Mouse (Mus musculus): Measurements from ENCODE around the gene Maneal.

The Maneal gene

DNA sequence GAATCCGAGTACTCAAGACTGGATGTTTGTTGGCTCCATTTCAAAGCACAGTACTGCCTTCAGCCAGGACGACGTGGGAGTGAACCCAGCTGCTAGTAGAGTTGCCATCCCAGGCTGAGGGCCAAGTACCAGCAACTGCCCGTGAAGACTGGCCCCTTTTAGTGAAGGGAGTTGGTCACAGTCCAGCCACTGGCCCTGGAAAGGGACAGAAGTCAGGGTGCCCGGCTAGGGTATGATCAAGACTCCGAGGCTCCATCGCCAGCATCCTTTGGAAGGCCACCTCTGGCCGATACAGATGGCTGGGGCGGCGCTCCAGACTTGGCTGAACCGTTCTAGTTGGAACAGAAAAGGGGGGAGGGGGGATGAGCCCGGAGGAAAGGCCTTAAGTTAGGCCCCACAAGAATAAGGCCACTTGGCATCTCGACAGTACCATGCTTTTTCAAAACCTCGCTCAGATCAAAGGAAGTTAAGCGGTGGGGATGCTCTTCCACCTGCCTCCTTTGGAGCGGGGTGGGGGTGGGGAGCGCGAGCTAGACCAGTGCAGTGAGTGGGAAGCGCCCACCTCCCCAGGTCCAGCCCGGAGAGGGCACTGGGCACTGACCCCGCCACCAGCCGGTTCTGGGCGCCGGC lies 12.2 kb downstream of the Maneal start:
- no peak for DNase-seq (ENCODE audit: low read depth, low spot score)

DNA sequence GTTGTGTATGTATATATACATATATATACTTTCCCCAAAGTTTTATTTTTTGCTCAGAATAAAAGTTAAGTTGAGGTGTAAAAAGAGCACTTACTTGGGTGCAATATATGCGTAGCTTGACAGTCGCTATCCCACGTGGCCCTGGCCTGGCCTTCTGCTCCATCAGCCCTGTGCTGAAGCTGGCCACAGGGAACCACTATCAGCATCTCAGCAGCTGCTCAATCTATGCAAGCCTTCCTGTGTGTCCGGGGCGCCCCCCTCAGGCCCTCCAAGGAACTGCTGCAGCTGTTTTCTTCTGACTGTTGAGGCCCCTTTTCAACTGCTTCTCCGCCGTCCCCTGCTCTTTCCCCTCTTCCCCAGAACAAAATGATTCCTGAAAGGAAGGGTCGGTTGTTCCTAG lies 14.4 kb downstream of the Maneal start:
- DNase-seq (ENCODE audit: low read depth, low spot score), result peak; percentile 70

DNA sequence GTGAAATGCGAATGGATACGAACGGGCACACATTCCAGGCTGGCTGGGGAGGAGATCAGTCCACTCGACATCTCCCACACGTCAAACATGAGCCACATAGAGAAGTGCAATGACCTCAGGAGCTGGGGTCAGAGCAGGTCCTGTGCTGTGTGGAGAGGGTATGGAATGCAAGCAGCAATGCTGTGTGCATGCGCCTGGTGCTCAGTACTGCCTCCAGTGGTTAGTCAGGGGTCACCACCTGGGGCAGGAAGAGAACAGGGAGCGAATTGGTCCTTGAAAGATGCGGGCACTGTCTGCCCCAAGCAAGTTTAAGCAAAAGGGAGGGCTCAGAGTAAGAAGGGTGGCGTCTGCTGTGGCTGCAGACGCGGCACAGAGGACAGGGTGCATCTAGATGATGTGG lies 18.5 kb downstream of the Maneal start:
- no peak for DNase-seq (ENCODE audit: low read depth, low spot score)

DNA sequence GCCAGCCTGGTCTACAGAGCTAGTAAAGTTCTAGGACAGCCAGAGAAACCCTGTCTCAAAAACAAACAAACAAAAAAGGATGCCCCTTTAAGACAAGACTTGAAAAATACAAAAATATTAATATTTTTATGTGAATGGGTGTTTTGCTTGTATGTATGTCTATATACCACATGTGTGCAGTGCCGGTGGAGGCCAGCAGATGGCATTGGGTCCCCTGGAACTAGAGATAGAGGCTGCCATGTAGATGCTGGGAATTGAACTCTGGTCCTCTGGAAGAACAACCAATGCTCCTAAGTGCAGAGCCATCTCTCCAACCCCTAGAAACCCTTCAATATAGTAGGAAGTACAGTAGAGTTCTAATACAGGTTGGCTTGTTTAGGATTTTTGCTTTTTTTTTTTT lies 21.0 kb downstream of the Maneal start:
- DNase-seq (ENCODE audit: low read depth, low spot score), result no peak

DNA sequence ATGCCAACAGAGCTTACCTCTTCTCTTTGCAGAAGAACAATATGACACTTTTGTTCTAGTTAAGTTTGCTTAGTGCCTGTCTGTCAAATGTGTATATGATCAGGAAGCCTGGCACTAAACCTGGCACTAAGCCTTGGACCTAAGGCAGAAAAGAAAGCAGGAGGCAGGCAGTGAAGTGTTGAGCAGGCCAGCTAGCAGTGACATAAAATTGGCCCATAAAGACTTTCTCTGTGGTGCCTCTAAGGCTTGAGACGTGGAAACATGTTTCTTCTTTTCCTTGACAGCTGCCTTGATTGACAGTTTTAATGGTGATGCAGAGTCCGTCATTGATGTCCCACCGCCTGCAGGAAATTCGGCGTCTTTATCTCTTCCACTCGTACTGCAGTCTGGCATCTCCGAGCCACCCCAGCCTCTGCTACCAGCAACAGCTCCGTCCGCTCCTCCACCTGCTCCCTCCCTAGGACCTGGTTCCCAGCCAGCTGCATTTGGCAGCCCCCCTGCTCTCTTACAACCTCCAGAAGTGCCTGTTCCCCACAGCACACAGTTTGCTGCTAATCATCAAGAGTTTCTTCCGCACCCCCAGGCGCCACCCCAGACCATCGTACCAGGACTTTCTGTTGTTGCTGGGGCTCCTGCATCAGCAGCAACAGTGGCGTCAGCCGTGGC lies 23.8 kb downstream of the Maneal start:
- no peak for DNase-seq (ENCODE audit: low read depth, low spot score)

DNA sequence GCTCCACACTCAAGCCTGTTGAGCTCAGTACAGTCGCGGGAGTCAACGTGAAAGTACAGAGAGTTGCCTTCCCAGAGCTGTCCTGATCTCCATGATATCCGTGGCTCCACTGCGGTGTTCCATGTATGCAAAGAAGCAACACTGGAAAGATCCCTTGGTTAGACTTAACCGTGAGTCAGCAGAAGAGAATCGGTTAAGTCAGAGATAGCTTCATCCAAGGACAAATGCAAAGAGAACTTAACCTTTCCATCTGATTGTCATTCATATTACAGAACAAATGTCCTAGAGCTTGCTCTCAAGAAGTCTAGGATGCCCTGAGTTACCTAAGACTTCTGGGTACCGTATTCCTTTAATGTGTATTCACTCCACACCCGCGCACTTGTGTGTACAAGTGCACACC lies 29.2 kb downstream of the Maneal start:
- DNase-seq (ENCODE audit: low read depth, low spot score), result no peak

DNA sequence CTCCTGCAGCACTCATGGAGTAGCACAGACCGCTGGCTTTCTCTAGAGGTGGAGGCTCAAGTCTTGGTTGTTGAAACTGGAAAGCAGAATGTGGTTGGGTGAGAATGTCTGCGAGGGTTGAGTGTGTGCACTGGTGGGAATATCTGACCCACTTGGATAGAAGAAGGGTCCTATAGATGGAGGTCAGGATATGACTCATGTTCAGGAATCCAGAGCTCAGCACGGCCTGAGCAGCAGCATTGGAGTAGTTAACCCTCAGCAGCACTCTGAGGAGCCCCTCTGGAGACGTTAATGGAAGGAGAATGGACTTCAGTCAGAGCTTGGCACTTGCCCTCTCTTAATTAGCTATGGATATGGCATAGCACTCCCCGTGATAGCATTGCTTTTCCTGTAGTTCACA lies 32.3 kb downstream of the Maneal start:
- DNase-seq (ENCODE audit: low read depth, low spot score), result no peak

DNA sequence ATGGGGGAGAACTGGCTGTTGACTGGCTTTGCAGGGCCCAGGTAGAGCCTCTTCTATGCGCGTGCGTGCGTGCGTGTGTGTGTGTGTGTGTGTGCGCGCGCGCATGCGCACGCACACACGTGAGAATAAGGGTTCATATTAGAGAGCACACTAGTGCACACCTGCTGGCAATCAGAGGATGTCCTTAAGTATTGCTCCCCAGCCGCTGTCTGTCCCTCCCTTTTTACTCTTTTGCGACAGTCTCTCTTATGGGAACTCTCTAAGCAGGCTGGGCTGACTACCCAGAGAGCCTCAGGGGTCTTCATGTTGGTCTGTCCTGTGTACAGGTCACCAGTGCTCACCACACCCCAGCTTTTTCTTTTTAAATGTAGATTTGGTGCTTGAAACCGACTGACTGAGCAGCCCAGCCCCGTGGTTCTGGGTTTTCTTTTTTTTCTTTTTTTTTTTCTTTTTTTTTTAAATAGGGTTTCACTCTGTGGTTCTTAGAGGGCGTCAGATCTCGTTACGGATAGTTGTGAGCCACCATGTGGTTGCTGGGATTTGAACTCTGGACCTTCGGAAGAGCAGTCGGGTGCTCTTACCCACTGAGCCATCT lies 36.5 kb downstream of the Maneal start:
- no peak for DNase-seq (ENCODE audit: low read depth, low spot score)

DNA sequence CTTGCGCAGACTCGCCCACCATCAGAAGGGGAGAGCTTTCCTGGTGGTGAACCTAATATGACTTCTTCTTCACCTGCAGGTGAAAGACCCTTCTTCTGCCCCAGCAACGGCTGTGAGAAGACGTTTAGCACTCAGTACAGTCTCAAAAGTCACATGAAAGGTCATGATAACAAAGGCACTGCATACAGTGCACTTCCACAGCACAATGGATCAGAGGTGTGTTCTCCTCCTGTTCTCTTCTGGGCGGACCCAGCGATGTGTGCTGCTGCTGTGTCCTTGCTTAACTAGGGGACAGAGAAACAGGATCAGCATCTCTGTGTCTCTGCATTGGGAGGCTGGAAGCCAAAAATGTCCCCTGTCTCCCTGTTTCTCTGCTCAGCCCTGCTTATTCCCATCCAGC lies 37.0 kb downstream of the Maneal start:
- DNase-seq (ENCODE audit: low read depth, low spot score), result no peak

DNA sequence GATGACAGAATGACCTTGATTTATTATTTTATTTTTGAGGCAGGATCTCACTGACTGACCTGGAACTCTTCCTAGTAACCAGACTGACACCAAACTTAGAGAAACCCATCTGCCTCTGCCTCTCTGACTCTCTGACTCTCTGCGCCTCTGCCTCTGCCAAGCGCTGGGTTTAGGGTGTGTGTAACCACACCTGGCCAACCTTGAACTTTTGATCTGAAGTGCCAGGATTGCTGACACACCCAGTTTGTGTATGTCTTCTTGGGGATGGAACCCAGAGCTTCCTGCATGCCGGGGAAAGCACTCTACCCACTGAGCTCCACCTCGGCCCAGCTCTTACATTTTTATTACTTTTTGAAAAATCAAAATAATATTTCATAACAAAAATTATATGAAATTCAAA lies 43.1 kb downstream of the Maneal start:
- DNase-seq (ENCODE audit: low read depth, low spot score), result no peak

DNA sequence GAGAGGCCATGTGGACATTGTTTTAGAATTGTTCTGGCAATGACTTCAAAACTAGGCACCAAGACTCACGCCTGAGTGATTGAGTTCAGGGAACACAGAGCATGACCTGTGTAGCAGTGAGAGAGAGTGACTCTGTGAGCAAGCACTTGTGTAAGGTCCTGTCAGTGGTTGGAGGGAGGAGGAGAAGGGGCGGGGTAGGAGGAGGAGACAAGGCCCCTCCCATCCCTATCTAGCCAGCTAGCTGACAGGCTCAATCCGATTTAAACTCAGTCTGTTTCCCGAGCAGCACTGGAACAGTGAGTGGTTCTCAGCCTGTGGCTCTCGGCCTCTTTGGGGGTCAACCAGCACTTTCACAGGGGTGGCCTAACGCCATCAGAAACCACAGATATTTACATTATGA lies 44.2 kb downstream of the Maneal start:
- DNase-seq (ENCODE audit: low read depth, low spot score), result peak; percentile 60

DNA sequence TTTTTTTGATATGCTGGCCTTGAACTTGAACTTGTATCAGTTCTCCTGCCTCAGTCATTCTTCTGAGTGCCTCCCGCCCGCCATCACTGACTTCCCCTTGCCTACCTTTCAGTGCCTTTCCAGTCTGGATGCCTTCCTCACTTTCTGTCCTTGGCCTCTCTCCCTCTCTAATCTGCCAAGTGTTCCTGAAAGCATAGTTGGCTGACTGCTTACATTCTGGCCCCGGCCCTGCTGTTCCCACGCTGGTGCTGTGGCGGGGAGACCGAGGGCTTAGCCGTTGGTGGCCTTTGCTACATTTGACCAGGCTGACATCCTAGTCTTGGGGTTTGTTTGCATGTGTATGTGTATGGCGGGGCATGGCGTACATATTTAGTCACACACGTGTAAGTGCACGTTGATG lies 46.1 kb downstream of the Maneal start:
- no peak for DNase-seq (ENCODE audit: low read depth, low spot score)

DNA sequence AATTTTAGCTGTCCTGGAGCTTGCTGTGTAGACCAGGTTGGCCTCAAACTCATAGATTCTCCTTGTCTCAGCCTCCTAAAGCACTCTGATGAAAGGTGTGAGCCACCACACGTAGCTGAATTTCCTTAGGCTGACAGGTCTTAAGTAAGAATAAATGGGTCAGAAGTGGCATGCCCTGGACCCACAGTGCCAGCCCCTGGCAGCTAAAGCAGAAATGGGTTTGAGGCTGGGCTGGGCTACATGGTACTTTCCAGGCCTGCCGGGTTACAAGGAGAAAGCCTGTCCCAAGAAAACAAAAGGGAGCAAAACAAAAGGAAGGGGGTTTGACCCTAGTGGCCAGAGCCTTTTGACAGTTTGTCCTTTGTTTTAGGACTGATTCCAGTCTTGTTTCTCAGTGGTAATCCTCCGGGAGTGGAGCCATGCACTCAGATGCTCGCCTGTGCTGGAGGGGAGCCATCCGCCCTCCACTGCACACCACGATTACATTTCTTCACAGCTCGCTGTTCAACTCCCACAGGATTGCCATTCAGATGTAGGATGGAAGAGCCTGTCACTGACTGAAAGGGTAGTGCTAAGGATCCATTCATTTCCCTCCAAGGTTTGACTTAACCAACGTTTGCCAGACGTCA lies 50.5 kb downstream of the Maneal start:
- no peak for DNase-seq (ENCODE audit: low read depth, low spot score)

DNA sequence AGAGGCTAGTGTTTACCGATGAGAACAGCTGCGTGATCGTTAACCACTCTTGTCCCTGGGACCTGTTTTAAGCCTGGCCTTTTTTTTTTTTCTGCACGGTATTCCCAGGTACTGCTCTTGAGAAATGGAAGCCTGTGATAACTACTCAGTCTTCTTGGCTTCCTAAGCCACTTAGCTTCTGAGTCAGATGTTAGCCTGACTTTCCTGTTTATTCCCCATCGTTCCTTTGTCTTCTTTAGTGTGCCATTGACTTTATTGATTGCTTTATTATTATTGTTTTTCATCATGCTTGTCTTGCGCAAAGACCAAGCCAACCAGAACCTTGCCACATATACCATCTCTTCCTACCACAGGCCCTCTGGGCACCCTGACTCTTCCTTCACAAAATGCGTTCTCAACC lies 51.9 kb downstream of the Maneal start:
- no peak for DNase-seq (ENCODE audit: low read depth, low spot score)

DNA sequence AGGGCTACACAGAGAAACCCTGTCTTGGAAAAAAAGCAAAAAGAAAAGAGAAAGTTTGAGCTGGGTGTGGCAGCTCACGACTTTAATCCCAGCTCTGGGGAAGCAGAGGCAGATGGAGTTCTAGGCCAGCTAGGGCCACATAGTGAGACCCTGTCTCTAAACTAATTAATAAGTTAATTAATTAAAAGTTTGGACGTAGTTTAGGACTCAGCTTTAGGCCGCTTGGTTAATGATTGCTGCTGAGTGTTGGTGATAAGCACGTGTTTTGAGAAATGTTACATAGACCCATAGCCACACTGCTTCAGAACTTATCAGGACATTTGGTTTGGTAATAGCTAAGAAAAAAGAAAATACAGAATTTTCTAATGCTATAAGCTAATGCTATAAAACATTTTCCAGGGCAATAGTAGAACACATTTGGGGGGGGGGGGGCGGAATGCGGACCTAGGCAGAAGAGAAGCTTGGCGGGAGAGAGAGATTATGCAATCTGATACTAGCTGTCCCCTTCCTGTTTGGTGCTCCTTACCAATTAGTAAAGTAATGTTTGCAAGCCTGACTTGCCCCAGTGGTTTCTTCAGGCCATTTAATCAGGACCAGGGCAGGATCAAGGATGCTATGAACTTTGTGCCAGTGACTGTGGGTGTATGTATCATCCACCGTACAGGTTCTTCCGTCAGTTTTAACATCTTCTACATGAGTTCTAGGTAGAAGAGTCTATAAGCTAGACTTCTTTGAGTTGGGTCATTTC lies 52.7 kb downstream of the Maneal start:
- DNase-seq (ENCODE audit: low read depth, low spot score), result no peak

DNA sequence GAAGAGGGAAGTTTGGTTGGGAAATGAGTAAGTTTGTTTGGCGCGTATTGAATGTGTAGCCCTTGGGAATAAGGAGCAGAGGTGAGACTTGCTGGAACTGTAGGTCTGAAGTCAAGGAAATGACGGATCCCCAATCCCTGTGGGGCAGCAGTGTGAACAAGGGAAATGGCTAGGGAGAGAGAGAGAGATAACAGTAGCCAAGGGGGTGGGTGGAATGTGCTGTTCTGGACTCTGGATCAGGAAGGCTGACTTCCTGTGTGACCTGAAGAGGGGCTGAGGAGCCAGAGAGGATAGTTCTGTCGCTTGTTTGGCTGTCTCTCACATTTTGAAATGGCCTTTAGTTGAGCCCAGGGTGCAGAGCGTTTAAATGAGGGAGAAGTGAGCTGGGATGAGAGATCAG lies 53.5 kb downstream of the Maneal start:
- no peak for DNase-seq (ENCODE audit: low read depth, low spot score)

Data from retina, postnatal 7 days (tissue).